Mouse (Mus musculus) forebrain, postnatal 0 days (tissue): ENCODE results near the gene Kctd17. TPM values are rescaled to one million over a fixed set of nuclear protein-coding genes. Genes with fewer than 3 reads are reported as not detected.

ENCODE experiments used
- ATAC-seq: fragments of 200-750 bp; cut with Nextera tagmentation; 2 replicates; pipeline ENCODE4 v1.8.0; 2017; ENCODE audit warnings: mild to moderate bottlenecking, moderate library complexity
- DNase-seq: peaks from one replicate; pipeline ENCODE4 v3.0.0-alpha.2; 2015
- H3K27ac ChIP-seq: fragments of 300-500 bp; sonication (generic); 2 replicates; pipeline ENCODE4 v1.5.1; 2014; ENCODE audit warnings: low read depth, mild to moderate bottlenecking, antibody characterized with exemption, low read length, moderate library complexity, mixed read lengths
- H3K27me3 ChIP-seq: fragments of 300-500 bp; sonication (generic); 2 replicates; pipeline ENCODE4 v1.6.1; 2014; ENCODE audit warnings: mild to moderate bottlenecking, low read length, mixed read lengths; ENCODE audit not compliant: insufficient read depth
- H3K36me3 ChIP-seq: fragments of 300-500 bp; sonication (generic); 2 replicates; pipeline ENCODE4 v1.6.1; 2014; ENCODE audit warnings: mild to moderate bottlenecking, moderate library complexity; ENCODE audit not compliant: insufficient read depth
- H3K4me1 ChIP-seq: fragments of 300-500 bp; sonication (generic); 2 replicates; pipeline ENCODE4 v1.6.1; 2014; ENCODE audit warnings: antibody characterized with exemption; ENCODE audit not compliant: insufficient read depth
- H3K4me2 ChIP-seq: fragments of 300-500 bp; sonication (generic); 2 replicates; pipeline ENCODE4 v1.6.1; 2014; ENCODE audit warnings: low read depth, mild to moderate bottlenecking, moderate library complexity
- H3K4me3 ChIP-seq: fragments of 300-500 bp; sonication (generic); 2 replicates; pipeline ENCODE4 v1.5.1; 2014; ENCODE audit warnings: low read depth, low read length, mixed read lengths
- H3K9ac ChIP-seq: fragments of 300-500 bp; sonication (generic); 2 replicates; pipeline ENCODE4 v1.6.1; 2014; ENCODE audit warnings: mild to moderate bottlenecking
- H3K9me3 ChIP-seq: fragments of 300-500 bp; sonication (generic); 2 replicates; pipeline ENCODE4 v1.6.1; 2016; ENCODE audit warnings: low read length
- CTCF ChIP-seq: sonication (generic); IDR thresholded peaks from 2 replicates; pipeline ENCODE4 v1.5.1; 2016; ENCODE audit warnings: antibody characterized with exemption, control low read depth, low read depth
- WGBS: fragments of 180-500 bp; shearing (Covaris S2); extraction: QIAGEN DNeasy Blood & Tissue Kit; methylation state at CpG from one replicate; pipeline ENCODE4 v1.1.7; 2014; 5-methylcytosine and 5-hydroxymethylcytosine counted together
- polyA plus RNA-seq: library from polyadenylated mRNA; unstranded; fragments of >200 nt; fragmentation: Nextera tagmentation; extraction: Ambion mirVana; gene quantifications from 2 replicates; pipeline ENCODE4 v1.2.1, GENCODE M21; 2015
- total RNA-seq: library from RNA; depleted of rRNA; stranded (reverse); fragments of >200 nt; gene quantifications from 2 replicates; pipeline ENCODE4 v1.2.3, GENCODE M21; 2014

Kctd17 gene
- total and polyA plus RNA-seq, 2 experiments from 2014 or later = 148 to 152 TPM

DNA sequence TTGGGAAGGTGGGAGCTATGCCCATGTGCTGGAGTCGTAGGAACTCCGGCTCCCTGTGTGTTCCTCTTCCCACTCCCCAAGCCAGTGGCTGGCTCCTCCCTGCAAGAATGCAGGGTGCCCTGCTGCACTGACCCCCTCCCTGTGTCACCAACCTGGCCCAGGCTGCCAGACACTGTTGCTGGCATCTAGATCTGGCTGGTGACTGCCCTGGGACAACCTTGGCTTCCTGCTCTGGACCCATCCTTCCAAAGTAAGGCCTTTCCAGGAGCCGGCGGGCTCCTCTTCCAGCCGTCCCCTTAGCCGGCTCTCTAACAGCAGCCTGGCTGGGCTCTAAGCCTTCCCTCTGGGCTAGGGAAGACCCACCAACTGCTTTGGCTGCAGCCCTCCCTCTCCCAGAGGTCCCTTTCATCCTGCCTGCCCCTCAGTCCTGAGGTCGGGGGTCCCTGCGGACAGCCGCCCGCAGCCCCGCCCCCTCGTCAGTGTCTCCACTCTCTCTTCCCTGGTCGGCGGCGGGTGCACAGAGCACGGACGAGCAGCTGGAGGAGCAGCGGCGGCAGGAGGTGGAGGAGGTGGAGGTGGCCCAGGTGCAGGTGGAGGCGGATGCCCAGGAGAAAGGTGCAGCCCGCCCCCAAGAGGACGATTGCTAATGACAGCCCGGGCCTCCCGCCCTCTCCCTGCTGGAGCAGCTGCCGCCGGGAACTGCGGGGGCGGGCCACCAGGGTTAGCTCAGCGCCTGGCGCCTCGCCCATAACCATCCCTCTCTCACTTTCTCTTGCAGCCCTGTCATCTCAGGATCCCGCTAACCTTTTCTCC, 8.2 kb downstream of the Kctd17 start:
- no peaks in the 10 kb centered on the region for H3K27me3 ChIP-seq
- no peaks in the 10 kb centered on the region for H3K9me3 ChIP-seq
- peak; percentile 83 for DNase-seq
- H3K4me1 ChIP-seq = peaks cover 12% of the 10 kb centered on the region; the same call in 1 of the 2 replicates
- peak overlapping the region; percentile 40; the same call in 1 of the 2 replicates for H3K27ac ChIP-seq
- peak overlapping the region; percentile 45 for H3K4me2 ChIP-seq
- peak; percentile 38 for TF ChIP-seq CTCF
- 17% methylated on average over 31 of the region's 32 CpGs for WGBS
- H3K4me3 ChIP-seq = peak overlapping the region; percentile 17
- H3K9ac ChIP-seq = peak overlapping the region; percentile 45
- peaks cover 31% of the 10 kb centered on the region for H3K36me3 ChIP-seq
- peak; percentile 66 for ATAC-seq

DNA sequence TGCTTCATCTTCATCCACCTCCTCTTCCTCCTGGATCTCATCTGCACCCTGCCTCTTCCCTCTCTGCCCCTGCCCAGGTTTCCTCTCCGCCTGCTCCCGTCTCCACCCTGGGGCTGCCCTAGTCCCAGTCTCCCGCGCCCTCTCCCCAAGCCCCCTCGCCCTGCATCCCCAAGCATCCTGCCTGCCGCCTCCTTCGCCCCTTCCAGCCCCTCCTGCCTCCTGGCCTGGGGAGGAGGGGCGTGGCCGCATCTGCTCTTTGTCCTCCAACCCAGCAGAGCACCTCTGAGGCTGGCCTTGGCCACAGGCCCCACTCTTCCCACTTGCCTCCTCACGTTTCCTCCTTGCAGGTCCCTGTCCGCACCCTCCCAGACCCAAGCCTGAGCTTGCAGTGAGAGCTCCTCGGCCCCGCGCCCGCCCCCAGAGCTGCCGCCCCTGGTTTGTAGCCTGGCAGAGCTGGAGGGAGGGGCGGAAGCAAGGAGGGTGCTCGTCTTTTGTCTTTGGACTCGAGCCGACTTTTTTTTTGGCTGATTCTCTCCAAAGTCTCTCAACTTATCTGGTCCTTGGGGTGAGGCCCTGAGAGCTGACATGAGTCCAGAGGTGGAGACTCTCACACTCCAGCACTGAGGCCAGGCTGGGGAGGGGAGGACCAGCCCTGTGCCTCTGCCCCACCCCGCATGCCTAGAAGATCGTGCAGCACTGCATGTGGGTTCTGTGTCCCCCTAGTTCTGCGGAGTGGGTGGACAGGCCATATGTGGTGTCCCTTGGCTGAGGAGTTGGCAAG, 9.1 kb downstream of the Kctd17 start:
- Histone ChIP-seq H3K9me3 (no peaks in the 10 kb centered on the region), H3K4me2 (peak overlapping the region; percentile 45), H3K4me1 (peaks cover 12% of the 10 kb centered on the region; the same call in 1 of the 2 replicates), H3K9ac (peak overlapping the region; percentile 45), H3K36me3 (peaks cover 29% of the 10 kb centered on the region), H3K27me3 (no peaks in the 10 kb centered on the region), H3K4me3 (peak overlapping the region; percentile 17), H3K27ac (peak overlapping the region; percentile 42)
- peak; percentile 33 for DNase-seq
- TF ChIP-seq CTCF = no peak
- ATAC-seq = peak; percentile 30
- 25% methylated on average over 23 of the region's 23 CpGs for WGBS

DNA sequence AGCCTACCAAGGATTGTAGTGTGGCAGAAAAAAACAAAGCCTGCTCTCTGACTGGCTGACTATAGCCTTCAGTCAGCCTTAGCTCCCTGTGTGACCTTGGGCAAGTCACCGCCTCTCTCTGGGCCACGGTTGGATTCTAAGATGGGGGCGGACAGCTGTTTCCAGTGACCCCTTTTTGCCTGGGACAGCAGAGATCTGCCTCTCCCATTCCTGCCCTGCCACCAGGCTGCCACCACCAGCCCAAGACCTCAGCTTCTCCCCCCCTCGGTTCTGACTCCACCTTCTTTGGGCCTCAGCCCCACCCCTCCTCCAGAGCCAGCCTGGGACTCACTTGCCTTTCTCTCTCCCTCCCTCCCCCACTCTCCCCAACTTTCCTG, 9.6 kb downstream of the Kctd17 start:
- TF ChIP-seq CTCF = no peak
- WGBS = 60% methylated on average over 4 of the region's 4 CpGs

DNA sequence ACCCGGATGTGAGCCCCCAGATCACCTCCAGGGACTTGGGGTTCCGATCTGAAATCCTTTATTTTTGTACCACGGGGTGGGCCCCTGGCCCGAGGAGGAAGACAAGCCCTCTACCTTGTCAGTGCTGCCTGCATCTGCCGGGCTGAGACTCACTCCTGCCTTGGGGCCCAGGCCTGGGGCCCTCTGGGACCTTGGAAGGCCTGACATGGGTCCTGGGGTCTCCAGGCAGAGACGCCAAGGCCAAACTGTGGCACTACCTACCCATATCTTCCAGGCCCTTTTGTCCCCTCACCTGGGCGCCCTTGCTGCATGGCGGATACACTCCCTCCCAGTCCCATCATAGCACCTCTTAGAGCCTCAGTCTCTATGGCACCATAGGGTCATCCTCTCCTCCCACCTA, 10.1 kb downstream of the Kctd17 start:
- Histone ChIP-seq H3K27me3 (no peaks in the 10 kb centered on the region), H3K9me3 (no peaks in the 10 kb centered on the region), H3K4me2 (no peak overlapping the region), H3K4me1 (peaks cover 12% of the 10 kb centered on the region; the same call in 1 of the 2 replicates), H3K36me3 (peaks cover 23% of the 10 kb centered on the region), H3K9ac (no peak overlapping the region), H3K27ac (no peak overlapping the region), H3K4me3 (no peak overlapping the region)
- 58% methylated on average over 8 of the region's 8 CpGs for WGBS
- no peak for TF ChIP-seq CTCF
- DNase-seq (no peak), ATAC-seq (no peak)

More for the DNA sequence above, 9.6 kb downstream of the Kctd17 start:
- DNase-seq (no peak), ATAC-seq (no peak)
- H3K9me3 ChIP-seq = no peaks in the 10 kb centered on the region
- H3K4me3 ChIP-seq = no peak overlapping the region
- H3K27ac ChIP-seq = no peak overlapping the region
- H3K4me1 ChIP-seq = peaks cover 12% of the 10 kb centered on the region; the same call in 1 of the 2 replicates
- peaks cover 28% of the 10 kb centered on the region for H3K36me3 ChIP-seq
- H3K27me3 ChIP-seq = no peaks in the 10 kb centered on the region
- H3K9ac ChIP-seq = no peak overlapping the region
- H3K4me2 ChIP-seq = no peak overlapping the region

DNA sequence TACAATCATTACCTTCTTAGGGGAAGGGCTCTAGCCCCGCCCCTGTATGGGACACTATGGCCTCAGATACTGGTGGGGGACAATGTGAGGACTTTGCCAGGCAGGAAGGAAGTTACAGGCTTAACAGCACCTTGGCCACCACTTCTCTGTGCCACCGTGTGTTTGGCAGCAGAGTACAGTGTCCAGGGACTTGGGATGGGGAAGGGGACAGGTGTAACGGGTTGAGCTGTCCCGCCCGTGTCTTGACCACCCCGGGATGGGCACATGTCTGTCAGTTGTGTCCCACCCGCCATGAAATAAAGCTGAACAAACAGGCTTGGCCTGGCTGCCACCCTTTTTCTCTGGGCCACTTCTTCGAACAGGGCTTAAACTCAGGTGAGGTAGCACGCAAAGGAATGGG, 10.6 kb downstream of the Kctd17 start:
- H3K36me3 ChIP-seq = peaks cover 18% of the 10 kb centered on the region
- no peaks in the 10 kb centered on the region for H3K9me3 ChIP-seq
- no peak overlapping the region for H3K9ac ChIP-seq
- H3K4me1 ChIP-seq = peaks cover 12% of the 10 kb centered on the region; the same call in 1 of the 2 replicates
- no peak overlapping the region for H3K4me3 ChIP-seq
- no peaks in the 10 kb centered on the region for H3K27me3 ChIP-seq
- no peak for DNase-seq
- ATAC-seq = no peak
- WGBS = 72% methylated on average over 9 of the region's 9 CpGs
- no peak overlapping the region for H3K27ac ChIP-seq
- no peak for TF ChIP-seq CTCF
- H3K4me2 ChIP-seq = no peak overlapping the region

DNA sequence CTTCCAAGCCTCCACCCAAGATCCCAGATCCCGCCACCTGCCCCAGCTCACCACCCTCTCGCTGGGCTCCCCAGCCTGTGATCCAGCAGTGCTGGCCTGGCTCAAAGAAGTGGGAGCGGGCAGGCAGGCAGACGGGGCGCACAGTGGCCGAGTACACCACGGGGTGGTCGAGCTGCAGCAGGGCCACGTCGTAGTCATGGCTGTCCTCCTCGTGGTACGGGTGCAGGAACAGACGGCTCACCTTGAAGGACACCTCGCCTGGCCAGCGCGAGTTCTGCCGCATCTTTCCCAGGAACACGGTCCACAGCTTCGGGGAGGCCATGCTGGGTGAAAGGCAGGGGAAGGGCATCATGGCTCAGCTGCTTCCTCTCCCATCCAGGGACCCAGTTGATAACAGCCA, 13.9 kb downstream of the Kctd17 start:
- Histone ChIP-seq H3K36me3 (no peaks in the 10 kb centered on the region; the same call in 1 of the 2 replicates), H3K27me3 (no peaks in the 10 kb centered on the region), H3K9me3 (no peaks in the 10 kb centered on the region), H3K4me2 (no peak overlapping the region), H3K4me1 (peaks cover 4% of the 10 kb centered on the region; the same call in 1 of the 2 replicates), H3K4me3 (no peak overlapping the region), H3K27ac (no peak overlapping the region), H3K9ac (no peak overlapping the region)
- ATAC-seq (no peak), DNase-seq (no peak)
- TF ChIP-seq CTCF = no peak
- 93% methylated on average over 19 of the region's 19 CpGs for WGBS

DNA sequence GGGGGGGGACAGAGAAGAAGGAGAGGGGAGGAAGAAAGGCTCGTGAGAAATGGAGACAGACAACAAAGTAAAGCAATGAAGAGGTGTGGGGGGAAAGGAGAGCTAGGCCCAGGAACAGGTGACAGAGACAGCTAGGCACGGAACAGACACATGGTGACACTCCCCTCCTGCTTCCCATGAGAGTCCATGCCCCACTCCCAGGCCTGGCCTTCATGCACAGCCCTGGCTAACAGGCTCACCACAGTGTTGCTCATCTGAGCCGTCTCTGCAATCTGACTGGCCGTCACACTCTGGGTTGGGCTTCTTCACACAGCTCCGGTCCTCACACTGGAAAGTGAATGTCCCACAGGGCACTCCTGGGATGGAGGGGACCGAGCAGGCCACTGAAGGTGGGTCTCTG, 15.5 kb downstream of the Kctd17 start:
- H3K4me1 ChIP-seq = no peaks in the 10 kb centered on the region
- TF ChIP-seq CTCF = no peak
- no peak overlapping the region for H3K4me3 ChIP-seq
- 59% methylated on average over 6 of the region's 6 CpGs for WGBS
- H3K9me3 ChIP-seq = no peaks in the 10 kb centered on the region
- DNase-seq (no peak), ATAC-seq (no peak)
- H3K27me3 ChIP-seq = no peaks in the 10 kb centered on the region
- H3K4me2 ChIP-seq = no peak overlapping the region
- no peaks in the 10 kb centered on the region; the same call in 1 of the 2 replicates for H3K36me3 ChIP-seq
- no peak overlapping the region for H3K27ac ChIP-seq
- H3K9ac ChIP-seq = no peak overlapping the region
